Comparison of ENCODE assay signal across 20 mouse cellular contexts in the genomic region with DNA sequence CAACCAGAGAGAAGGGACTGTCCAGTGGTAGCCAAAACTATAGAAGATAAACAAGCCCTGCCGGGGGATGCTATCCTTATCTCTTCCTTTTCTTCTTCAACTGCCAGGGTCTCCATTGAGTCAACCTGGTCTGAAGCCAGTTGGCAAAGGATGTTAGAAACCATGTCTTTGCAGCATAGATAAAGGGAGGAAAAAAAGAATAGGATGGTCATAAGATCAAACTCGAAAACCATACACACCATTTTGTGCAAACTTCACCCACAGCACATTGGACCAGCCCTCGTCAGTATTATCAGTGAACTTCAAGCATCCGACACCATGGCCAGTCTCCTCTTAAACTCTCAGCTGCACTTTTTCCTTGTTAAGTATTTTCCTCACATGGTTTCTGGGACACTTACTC.
"Had no signal": no experiment of that assay in that cellular context is flagged by ENCODE, and none has a peak within 500 bp of the region (broad histone marks: within the 10 kb centered on the region; RNA-seq: fewer than 3 reads in every experiment).

No protein-coding gene starts in this region.

- H3K9me3 ChIP-seq: liver, embryonic 12.5 days; midbrain, embryonic 10.5 days; midbrain, embryonic 12.5 days; neural tube, embryonic 13.5 days; neural tube, embryonic 15.5 days had no signal

- H3K4me3 ChIP-seq: liver, embryonic 12.5 days; midbrain, embryonic 10.5 days; midbrain, embryonic 12.5 days; myocyte; neural tube, embryonic 13.5 days; neural tube, embryonic 15.5 days had no signal

- H3K27ac ChIP-seq: liver, embryonic 12.5 days; liver, embryonic 14.5 days; midbrain, embryonic 10.5 days; midbrain, embryonic 12.5 days; neural tube, embryonic 13.5 days; neural tube, embryonic 15.5 days had no signal

- H3K9ac ChIP-seq: liver, embryonic 12.5 days; liver, embryonic 14.5 days; midbrain, embryonic 12.5 days; neural tube, embryonic 13.5 days; neural tube, embryonic 15.5 days had no signal

- H3K27me3 ChIP-seq: liver, embryonic 12.5 days; midbrain, embryonic 12.5 days; neural tube, embryonic 13.5 days; neural tube, embryonic 15.5 days had no signal

- DNase-seq: lung, adult 18-20 months; lung, postnatal 4 days; midbrain, embryonic 14.5 days; retina, postnatal 1 day; right cerebral cortex, adult 18-20 months; right cerebral cortex, postnatal 25 days; right cerebral cortex, postnatal 4 days; spleen, adult 18-20 months; thymus, adult 18-20 months; thymus, postnatal 14 days; thymus, postnatal 36 days had no signal

- H3K36me3 ChIP-seq: liver, embryonic 12.5 days; midbrain, embryonic 10.5 days; midbrain, embryonic 12.5 days; neural tube, embryonic 13.5 days; neural tube, embryonic 15.5 days had no signal

- H3K4me2 ChIP-seq: liver, embryonic 12.5 days; midbrain, embryonic 12.5 days; neural tube, embryonic 13.5 days; neural tube, embryonic 15.5 days had no signal

- ATAC-seq: liver, embryonic 12.5 days; lung, postnatal 0 days; midbrain, embryonic 16.5 days had no signal

- H3K4me1 ChIP-seq: liver, embryonic 12.5 days; midbrain, embryonic 10.5 days; midbrain, embryonic 12.5 days; neural tube, embryonic 13.5 days; neural tube, embryonic 15.5 days had no signal
